Mouse (Mus musculus) brain, embryonic 14.5 days (tissue): Measurements from ENCODE around the gene Mlx.

Experiments used
- CTCF ChIP-seq: fragments of 200-500 bp; IDR thresholded peaks from 2 replicates; pipeline ENCODE4 v1.5.1; 2012; ENCODE audit warnings: inconsistent platforms, mild to moderate bottlenecking, moderate library complexity, borderline replicate concordance; ENCODE audit not compliant: insufficient read depth, insufficient read length; ENCODE audit errors: extremely low read depth
- POLR2A ChIP-seq: fragments of 200-500 bp; IDR thresholded peaks from 2 replicates; pipeline ENCODE4 v1.6.1; 2012; ENCODE audit warnings: mild to moderate bottlenecking, inconsistent platforms, borderline replicate concordance; ENCODE audit not compliant: poor library complexity, insufficient read depth, insufficient read length, severe bottlenecking; ENCODE audit errors: extremely low read depth

DNA sequence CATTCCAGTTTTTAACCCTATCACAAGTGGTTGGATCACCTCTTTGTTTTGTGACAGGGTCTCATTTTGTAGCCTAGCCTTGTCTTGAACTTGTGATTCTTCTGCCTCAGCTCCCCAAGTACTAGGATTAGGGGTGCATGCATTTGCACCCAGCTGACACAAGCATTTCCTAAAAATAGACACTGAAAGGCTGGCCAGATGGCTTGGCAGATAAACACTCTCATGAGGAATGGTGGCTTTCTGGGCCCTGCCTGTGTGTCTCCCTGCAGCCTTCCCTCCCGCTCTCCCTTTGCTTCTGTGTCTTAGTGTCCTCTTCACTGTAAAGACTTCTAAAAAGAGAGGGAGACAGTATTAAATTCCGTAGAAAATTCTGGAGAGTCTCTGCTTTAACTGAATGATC, 44.1 kb downstream of the Mlx start:
- TF ChIP-seq CTCF (no peak), POLR2A (no peak)
